Mouse (Mus musculus): Measurements from ENCODE around the gene Mesd.

Mesd gene

DNA sequence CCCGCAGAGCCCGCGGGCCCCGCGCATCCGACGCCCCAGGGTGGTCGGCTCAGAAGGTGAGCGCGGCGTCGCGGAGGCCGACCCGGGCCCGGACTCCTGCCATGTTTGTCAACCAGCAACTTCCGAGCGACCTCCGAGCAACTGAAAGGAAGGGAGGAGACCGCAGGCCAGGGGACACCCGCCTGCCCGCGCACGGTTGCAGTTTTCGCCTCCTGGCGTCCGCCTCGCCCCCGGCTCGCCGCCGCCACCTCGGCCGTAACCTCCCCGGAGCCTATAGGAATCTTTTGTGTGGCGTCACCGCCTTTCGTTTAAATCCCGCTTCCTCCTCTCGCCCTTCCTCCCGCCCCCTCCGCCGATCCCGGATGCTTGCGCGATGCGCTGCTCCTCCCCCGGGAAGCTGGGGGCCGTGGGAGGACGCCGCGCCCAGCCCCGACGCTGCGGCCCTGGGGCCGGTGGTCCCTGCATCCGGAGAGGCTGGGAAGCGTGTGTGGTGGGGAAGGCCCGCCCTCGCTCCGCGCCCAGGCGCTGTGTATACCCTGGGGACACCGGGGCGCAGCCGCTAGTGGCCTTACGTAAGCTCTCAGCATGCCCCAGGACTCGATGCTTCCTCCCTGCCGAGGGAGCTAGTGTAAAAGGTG lies at the start of gene Mesd, which contains the start of gene Tlnrd1:
Mesd (plus strand) TSS at position 446 of the 638 bp plus-strand sequence.
Tlnrd1 (minus strand) TSS at position 285 of the 638 bp plus-strand sequence.
- peak; percentile 91 to 92 for DNase-seq

DNA sequence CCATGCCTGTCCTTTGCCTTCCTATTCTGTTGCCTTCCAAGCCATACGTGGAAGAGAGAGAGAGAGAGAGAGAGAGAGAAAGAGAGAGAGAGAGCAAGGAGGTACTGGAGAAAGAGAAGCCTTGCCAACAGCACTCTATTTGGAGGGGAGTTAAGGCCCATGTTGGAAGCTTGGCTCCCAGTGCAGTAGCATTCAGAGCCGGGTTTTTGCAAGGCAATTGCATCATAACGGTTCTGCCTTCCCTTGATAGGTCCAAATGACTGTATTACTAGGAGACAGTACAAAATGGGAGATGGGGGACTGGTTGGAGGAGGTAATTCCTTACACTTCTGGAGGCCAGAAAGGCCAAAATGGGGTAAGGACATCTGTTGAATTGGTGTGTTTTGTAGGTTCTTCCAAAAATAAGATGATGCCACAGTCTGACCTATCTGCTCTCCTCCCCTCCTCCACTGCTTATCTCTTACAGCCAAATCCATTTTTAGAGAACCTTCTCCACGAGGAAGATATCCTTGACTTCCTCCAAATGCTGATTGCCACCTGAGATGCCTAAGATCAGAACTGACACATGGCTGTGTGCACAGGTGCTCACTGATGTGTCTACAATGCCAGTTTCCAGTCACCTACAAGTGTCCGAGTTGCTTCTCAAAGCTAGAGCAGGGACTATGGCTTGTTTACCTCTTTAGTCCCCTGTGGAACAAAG lies 45.6 kb upstream of the Mesd start:
- DNase-seq = no peak

DNA sequence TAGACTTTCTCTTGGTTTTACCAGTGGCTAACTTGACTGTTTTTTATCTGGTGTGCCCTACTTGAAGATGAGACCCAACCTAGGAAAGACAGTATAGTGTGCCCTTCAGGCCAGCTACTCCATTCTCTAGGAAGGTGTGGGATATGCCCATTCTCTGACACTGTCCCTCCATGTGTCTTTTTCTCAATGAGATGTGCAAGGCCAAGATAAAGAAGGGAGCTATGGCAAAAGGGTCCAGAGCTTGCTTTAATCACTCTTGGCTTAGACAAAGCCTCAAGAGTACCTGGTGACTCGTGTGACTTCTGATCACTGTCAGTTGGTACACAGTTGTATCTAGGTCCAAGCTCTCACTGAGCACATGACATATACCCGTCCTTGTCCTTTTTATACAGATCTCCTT lies 44.2 kb upstream of the Mesd start:
- DNase-seq = no peak

DNA sequence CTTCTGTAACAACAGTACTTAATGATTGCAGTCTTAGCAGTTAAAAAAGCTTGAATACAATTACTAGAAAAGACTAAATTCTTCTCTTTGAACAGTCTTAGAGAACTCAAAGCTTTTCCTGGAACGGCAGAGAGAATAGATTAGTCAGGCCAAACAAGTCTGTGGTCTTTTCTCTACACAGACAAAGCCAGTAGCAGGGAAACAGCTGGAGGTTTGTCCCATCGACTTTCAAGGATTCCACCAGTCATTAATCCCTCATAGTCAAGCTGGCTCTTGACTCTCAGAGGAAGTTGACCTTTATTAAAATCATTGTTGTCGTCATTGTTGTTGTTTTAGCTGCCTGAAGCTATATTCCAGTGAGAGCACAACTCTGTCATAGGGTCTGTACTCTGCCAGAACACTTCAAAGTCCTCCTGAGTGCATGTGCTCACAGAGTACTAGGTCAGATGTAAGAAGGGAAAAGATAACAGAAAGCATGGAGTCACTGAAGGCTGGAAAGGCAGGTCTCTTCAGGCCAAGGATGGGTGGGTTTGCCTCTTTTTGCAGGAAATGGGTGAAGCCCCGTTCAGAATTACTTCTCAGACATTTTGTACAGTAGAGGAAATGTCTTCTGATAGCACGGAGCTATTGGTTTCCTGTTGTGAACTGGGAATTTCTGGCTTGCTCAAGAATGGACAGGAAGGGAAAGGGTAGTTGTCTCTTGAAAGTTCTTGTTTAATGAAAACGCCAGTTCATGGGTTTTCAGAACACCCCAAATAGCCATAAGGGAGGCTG lies 41.6 kb upstream of the Mesd start:
- DNase-seq = no peak

DNA sequence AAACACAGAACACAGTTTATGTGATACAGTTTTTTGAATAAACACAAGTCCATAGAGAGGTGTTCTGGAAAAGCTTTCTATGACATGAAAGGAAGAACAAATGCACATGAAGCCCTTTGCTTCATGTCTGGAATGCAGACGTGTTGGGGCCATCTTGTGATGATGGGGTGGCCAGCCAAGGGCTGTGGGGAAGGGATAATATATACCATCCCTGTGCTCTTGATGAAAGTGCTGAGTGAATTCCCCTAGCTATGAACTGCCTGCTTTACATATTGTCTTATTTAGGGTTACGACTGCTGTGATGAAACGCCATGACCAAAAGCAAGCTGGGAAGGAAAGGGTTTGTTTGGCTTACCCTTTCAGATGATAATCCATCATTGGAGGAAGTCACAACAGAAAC lies 39.5 kb upstream of the Mesd start:
- no peak for DNase-seq

DNA sequence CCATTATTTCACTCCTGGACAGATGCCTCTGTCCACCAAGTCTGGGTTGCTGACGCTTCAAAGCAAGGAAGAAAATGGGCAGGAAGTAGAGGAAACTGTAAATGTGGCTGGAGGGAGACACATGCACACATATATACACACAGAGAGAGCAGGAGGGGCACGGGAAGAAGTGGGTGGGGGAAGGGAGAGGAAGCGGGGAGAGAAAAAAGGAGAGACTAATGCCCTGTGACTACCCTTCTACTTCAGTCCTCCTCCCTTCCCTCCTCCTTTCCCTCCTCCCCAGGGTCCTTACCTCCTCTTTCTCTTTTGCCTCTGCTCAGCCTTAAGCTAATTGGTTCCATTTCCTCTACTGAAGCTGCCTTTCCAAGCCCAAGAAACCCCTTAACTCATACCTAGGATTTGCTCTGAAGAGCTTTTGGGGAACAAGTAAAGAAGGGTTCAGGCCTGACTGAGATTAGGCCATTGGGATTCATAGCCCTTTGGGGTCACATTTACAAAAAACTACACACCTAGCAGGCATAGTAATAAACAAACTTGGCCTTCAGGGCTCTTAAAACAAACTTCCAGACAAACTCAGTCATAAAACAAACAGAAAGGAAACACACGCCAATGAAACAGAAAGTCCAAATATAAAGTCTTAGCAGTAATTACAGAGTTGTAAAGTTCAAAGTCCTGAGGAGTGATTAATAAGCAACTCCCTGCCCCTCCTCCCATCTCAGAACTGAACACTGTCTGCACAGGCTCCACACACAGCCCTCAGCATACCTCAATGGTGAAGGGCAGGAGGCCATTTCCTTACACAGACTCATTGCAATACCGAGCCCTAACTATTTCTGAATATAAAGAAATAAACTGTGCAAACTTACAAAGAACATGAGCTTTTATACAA lies 36.8 kb upstream of the Mesd start:
- DNase-seq = no peak

DNA sequence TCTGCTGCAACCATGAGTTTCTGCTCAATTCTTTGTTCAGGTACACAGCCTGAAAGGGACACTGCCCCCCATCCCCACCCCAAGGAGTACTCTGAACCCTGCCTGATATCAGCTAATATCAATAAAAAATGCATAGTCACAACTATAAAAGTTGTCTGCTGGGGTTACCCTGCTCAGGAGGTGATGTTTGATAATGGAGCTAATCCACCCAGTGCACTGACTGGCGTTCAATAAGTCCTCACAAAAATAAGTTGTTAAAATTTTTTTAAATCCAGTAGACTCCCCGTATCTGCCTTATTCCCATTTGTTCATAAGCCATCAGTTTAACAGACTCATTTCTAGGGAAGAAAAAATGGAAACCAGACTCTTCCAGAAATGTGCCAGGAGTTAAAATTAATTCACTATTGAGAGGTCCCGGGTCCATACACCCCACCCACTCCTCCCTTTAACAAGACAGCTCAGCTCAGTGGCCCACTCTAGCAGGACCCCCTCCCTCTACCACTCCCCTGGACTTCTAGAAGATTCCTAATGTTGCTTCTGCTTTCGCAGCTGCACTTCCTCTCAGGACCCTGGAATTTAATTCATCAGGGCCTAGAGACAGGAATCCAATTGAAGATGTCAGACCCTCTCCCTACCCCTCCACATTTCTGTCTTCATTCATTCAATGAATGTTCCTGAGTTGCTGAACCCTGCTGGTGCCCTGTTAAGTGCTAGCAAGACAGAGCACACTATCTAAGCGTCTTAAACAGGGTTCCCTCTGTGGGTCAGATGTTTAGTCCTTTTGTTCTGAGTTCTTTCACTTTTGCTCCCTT lies 32.5 kb upstream of the Mesd start:
- DNase-seq = no peak

DNA sequence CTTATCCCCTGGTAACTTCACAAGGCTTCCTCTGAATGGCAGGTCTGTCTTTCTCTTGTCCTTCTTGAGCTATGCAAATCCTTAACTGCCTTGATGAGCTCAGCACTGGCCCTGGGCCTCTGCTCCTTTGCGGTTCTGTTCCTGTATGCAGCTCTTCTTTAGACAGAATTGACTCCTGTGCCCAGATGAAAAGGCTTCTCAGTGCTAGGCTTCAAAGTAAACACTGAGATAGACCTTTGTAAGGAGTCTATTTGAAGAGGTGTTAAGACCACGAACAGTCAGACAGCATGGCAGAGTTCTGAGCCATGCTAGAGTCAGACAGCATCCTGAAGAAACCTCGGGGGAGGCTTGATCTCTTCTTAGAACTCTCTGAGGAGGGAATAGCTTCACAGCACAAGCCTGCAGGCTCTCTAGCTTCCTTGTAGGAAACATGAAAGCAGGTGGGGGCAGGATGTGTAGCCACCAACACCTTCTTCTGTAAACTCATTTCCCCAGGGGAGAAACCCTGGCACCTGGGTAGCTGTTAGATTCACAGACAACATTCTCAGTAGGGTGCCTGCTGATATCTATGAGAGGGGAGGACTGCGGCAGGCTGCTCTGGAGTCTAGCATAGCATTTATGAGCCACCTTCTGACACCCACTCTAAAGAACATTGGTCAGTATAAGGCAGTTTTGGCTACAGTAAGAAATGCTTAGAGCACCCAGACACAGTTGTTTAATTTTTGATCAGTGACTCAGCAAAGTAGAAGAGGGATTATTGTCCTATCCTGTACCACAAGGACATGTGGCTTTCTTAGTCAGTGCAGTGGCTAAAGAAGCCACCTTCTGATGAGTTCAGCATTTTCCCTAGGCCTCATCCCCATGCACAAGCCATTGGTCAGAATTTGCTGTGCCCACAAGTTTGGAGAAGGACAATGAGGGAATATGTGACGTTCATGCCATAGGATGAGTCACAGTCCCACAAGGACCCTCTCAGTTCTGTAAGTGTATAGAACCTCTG lies 31.6 kb upstream of the Mesd start:
- DNase-seq = no peak

DNA sequence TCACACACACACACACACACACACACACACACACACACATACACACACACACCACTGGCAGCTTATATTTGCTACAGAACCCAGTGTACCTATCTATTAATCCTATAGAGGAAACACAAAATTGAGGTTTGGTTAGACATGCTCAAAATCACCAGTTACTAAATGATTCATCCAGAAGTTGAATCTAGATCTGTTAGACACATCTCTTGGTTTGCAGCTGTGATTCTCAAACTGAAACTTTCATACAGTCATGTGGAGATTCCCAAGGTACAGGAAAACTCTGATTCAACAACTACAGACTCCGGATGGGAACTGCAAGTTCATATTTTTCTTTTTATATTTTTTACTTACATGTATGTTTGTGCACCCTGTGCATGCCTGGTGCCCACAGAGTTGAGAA lies 29.1 kb upstream of the Mesd start:
- no peak for DNase-seq

DNA sequence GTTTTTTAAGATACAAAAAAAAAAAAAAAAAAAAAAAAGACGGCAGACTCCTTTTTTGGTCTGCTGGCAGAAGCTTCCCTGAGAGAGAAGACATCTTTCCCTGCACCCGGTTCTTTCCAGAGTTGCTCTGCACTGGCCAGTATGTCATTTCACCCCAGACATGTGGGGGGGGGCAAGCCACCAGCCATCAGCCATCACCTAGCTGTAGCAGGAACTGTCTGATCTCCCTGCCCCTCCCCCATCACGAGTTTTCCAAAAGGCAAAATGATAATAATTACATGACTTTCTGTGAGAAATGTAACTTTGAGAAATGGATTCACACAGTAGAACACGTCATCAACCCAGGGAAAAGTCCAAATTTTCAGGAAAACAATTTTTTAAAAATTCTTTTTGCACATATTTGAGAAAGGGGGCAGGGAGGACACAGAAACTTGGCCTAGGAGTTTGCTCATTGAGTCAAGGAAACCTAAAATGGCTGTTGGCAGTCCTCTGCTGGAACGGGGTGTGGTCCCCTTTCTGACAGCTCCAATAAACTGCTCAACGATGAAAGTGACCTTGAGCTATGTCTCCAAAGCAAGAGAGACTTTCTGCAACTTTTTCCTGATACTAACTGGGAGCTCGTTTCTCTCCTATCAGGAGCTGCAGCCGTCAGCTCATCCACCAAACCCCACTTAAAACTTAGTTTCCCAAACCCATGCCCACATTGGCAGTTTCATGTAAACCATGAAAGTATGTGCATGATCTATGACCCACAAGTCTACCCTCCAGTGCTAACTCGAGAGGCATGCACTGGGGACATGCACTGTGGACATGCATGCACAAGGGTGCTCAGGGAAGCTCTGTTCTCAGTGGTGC lies 27.7 kb upstream of the Mesd start:
- DNase-seq = no peak

DNA sequence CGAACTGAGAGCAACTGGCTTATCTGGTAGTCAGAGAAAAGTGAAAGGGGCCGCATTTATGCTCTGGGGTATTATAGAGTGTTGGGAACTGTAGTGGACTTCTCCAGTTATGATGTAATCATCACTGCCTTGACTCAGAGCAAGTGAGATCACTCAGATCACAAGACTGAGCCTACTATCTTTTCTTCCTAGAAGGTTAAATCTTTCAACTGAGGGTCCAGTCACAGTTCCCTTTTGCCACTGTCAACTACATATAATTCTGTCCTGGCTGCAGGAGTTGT lies 27.1 kb upstream of the Mesd start:
- DNase-seq = no peak

DNA sequence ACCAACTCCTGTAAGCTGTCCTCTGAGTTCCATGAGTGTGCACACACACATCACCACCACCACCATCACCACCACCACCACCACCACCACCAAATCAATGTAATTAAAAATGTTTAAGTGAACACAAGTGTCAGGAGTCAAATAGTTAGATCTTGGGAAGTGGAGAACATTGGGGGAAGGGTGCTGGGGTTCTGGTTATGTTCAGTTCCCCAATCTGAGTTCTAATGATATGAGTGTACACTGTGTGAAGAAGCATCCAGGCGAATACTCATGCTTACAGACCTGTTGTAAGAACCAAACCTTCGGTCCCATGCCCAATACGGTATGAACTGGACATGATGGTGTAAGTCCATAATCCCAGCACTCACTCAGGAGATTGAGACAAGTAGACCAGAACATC lies 26.3 kb upstream of the Mesd start:
- no peak for DNase-seq

DNA sequence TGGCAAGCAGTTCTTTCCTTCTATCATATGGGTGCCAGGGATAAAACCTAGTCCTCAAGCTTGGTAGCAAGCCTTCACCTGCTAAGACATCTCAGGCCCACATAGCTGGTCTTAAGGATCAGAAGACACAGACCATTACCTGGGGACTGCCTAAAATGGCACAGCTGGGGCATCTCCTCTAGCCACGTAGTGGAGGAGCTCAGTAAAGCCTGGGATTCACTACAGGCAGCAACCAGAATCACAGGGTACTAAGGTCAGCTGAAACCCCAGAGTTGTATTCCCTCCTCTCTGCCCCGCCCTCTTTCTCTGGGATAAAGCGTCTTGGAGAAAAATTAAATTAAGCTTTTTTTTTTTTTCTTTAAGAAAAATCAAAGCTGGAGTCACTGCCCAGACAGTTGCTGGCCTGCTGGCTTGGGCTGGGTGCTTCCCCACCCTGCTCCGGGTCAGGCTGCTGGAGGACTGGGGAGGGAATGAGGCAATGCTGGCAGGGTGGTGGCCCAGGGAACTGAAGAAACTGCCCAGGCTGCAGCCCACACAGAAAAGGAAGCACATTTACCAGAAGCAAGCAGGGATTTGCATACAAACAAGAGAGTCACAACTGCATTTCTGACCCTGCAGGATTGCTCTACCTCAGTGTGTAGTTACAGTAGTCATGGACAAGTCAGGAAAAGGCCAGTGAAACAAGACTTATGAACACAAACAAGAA lies 24.7 kb upstream of the Mesd start:
- no peak for DNase-seq

DNA sequence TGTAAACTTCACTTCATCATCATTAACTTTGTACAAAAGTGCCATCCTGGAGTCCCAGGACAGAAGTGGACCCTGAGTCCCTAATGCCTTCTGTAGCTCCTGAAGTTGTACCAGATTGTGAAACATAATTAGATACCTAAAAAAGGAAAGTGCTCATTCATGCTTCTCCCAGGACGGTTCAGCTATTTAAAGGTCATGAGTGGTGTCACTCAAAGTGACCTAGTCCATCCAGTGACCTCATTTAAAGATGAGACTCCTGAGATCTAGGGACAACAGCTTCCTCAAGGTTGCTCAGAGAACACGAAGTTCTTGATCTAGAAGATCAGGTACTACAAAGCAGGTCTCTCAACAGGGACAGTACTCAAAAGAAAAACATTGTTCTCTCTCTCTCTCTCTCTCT lies 20.7 kb upstream of the Mesd start:
- no peak for DNase-seq

DNA sequence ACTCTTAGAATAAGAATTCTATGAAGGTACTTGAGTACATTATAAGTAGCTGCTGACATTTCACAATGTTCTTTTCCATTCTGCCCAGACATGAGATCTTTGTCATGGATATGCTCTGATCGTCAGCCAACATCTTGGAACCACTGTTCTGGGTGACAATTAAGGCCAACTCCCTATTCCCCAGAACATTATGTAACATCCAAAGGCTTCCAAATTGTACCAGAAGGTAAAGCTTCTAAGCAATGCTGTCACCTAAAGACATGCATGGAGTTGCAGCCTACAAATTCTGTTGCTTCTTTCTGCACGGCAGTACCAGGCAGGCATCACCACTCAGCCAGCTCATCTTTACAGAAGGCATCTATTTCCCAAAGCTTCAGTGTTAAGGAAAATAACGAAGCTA lies 16.1 kb upstream of the Mesd start:
- no peak for DNase-seq

DNA sequence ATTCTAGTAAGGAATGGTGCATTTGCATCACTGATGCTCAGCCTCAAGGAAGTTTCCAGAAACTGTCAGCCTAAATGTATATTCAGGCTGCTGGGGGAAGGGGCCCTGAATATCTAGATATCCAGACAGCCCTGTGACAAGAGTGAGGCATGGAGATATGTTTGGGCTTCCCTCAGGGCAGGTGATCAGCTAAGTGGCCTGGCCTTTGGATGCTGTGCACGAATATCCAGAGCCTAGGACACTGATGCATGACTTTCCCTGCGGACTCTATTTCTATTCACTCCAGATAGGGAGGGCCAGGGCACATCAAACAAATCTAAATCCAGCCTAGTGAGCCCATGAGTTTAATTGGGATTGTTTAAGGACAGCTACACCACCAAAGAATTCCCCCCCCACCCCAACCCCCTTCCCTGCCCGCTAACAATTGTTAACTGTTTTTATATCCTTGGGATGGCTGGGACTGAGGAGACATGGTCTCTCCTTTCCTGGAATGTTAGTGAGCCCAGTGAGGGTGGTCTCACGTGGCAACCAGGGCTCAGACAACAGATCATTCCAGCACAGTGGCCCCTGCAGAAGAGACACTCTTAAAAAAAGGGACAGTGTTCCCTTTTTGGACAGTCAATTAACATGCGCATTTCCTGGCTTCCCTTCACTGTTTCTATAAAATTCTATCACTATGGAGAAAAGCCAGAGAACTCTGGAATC lies 14.3 kb upstream of the Mesd start:
- DNase-seq = no peak

DNA sequence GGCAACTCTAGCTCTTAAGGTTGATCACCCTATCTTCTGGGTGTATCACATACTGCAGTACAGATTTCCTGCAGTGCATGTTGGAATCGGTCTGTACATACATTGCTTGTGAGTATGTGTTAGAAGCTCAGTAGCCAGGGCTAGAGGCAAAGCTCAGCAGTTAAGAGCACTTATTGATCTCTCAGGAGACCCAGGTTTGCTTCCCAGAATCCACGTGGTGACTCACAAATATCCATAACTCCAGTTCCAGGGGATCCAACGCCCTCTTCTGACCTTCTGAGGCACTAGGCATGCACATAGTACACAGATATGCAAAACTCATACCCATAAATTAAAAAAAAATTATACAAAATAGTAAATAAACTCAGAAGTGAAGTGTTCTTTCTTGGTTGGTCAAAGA lies 7.2 kb upstream of the Mesd start:
- no peak for DNase-seq

DNA sequence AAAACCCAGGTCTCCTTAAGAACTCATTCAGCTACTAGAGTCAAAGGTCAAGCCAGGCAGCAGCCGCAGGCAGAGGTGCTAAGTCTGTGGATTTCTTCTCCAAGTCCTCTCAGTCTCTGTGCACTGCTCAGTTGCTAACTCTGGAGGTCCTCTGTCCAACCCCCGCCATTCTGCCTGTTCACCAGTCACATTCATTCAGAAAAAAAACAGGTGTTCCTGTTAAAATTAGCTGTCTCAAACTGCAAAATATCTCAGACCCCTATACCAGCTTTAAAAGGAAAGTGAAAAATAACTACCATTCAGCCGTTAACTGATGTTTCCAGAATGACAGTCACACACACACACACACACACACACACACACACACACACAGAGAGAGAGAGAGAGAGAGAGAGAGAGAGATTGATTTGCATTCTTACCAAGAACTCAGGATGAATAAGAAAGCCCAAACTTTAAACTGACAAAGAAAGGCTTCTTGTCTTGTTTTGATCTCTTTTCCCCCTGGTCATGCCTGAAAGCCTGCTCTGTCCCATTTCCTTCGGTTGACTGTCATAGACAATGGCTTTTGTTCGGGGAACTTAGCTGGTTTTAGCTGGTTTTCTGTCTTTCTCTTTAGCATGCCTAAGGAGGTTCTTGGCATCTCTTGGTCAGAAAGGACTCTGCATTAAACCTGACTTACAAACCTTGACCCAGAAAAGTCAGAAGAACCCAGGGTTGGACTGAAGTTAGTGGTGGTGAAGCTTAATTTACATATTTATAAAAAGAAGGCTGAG lies 5.4 kb upstream of the Mesd start:
- no peak for DNase-seq

Measured in cerebellum, postnatal 25 days (tissue).